7 mouse cellular contexts compared by ENCODE assay signal in genomic region chr16:5049774-5050234, GRCm38 (mm10). TPM values are rescaled to one million over a fixed set of nuclear protein-coding genes. Genes with fewer than 3 reads are reported as not detected.
A peak's percentile ranks its signal among the peaks of the same experiment; 100 is the strongest.
DNase-seq lines count a peak whose midpoint lies in the region; ATAC-seq lines count a peak whose summit lies in the region.

Glyr1 (minus strand) TSS chr16:5049863.
Ubn1 (plus strand) TSS chr16:5050057.

- no peaks in the 10 kb centered on the region for H3K27me3 ChIP-seq in intestine, embryonic 16.5 days (replicated peaks; ENCODE audit: control insufficient read depth, insufficient read depth, low read length)
- H3K27me3 ChIP-seq in midbrain, embryonic 11.5 days (ENCODE audit: control insufficient read depth, insufficient read depth, low read length), result no peaks in the 10 kb centered on the region

- peak within 1 kb of the TSS; percentile 97 for H3K4me3 ChIP-seq in intestine, embryonic 16.5 days (ENCODE audit: low read length)
- peak within 1 kb of the TSS; percentile 57 for H3K4me3 ChIP-seq in midbrain, embryonic 11.5 days (ENCODE audit: low read depth, low read length)

- DNase-seq in adrenal gland, adult 8-10 months, result peak; percentile 99
- peak; percentile 97 for DNase-seq in embryo, embryonic 9.5 days (ENCODE audit: extremely low spot score)
- DNase-seq in gastrocnemius, postnatal 4 days (ENCODE audit: low spot score in 2 of 2), result peak; percentile 98 to 100
- DNase-seq in left cerebral cortex, postnatal 36 days (ENCODE audit: low spot score in 2 of 2), result peak; percentile 99
- peak; percentile 99 for DNase-seq in midbrain, embryonic 11.5 days (ENCODE audit: low spot score, missing footprints)
- peak; percentile 99 for DNase-seq in skeletal muscle tissue, adult 2 months (ENCODE audit: low read depth, low spot score)

- H3K27ac ChIP-seq in intestine, embryonic 16.5 days (ENCODE audit: low read length), result peak within 1 kb of the TSS; percentile 99
- peak within 1 kb of the TSS; percentile 88 for H3K27ac ChIP-seq in midbrain, embryonic 11.5 days (ENCODE audit: low read depth, low read length)

- H3K4me1 ChIP-seq in intestine, embryonic 16.5 days (ENCODE audit: control insufficient read depth, insufficient read depth, low read length), result peaks cover 11% of the 10 kb centered on the region
- H3K4me1 ChIP-seq in midbrain, embryonic 11.5 days (ENCODE audit: control insufficient read depth, insufficient read depth, low read length), result peaks cover 21% of the 10 kb centered on the region

- H3K36me3 ChIP-seq in intestine, embryonic 16.5 days (ENCODE audit: control insufficient read depth, insufficient read depth, low read length), result peaks cover 9% of the 10 kb centered on the region; the same call in 1 of the 2 replicates
- peaks cover 9% of the 10 kb centered on the region; the same call in 1 of the 2 replicates for H3K36me3 ChIP-seq in midbrain, embryonic 11.5 days (ENCODE audit: control insufficient read depth, insufficient read depth, low read length)

- peak within 1 kb of the TSS; percentile 96 for H3K9ac ChIP-seq in intestine, embryonic 16.5 days (ENCODE audit: low read depth, low read length)
- H3K9ac ChIP-seq in midbrain, embryonic 11.5 days (ENCODE audit: low read length), result peak within 1 kb of the TSS; percentile 81

- peak; percentile 98 for ATAC-seq in intestine, embryonic 16.5 days
- peak; percentile 99 for ATAC-seq in midbrain, embryonic 11.5 days (ENCODE audit: low FRiP score)

- peak within 1 kb of the TSS; percentile 80 for H3K4me2 ChIP-seq in intestine, embryonic 16.5 days (ENCODE audit: low read depth, low read length)
- peak within 1 kb of the TSS; percentile 97 for H3K4me2 ChIP-seq in midbrain, embryonic 11.5 days

- intact Hi-C loops in left cerebral cortex, postnatal 36 days (cut with DNase I), result loop anchor here (5.0 kb wide), 1 partner anchor 97 kb away; the partner anchor contains the start of gene Sec14l5

- WGBS in intestine, embryonic 16.5 days, result 0% methylated on average over 53 of the region's 56 CpGs
- under 1% methylated on average over 56 of the region's 56 CpGs for WGBS in midbrain, embryonic 11.5 days

- H3K9me3 ChIP-seq in intestine, embryonic 16.5 days (ENCODE audit: control insufficient read depth, low read length), result no peaks in the 10 kb centered on the region
- no peaks in the 10 kb centered on the region for H3K9me3 ChIP-seq in midbrain, embryonic 11.5 days (ENCODE audit: control insufficient read depth, low read length)

RNA-seq across cellular contexts. Expression of gene Glyr1, which starts in this region (rescaled TPM):
- 100 to 1,000 TPM in 3 of 4 experiments, 10 to 100 TPM in 1; 96.3 to 120 (median 114) TPM for total RNA-seq in adrenal gland, adult 8-10 months (2022)
- total RNA-seq in gastrocnemius, postnatal 4 days (2021), result 10 to 100 TPM; 57.2 to 65.9 TPM
- polyA plus RNA-seq in intestine, embryonic 16.5 days (2015; fragmentation: Nextera tagmentation; extraction: Ambion mirVana), result 139 and 140 TPM in 2 replicates
- 100 to 1,000 TPM; 145 to 150 TPM for total RNA-seq in left cerebral cortex, postnatal 36 days (2021)
- polyA plus RNA-seq in midbrain, embryonic 11.5 days (2014; fragmentation: Nextera tagmentation; extraction: Ambion mirVana), result 168 and 179 TPM in 2 replicates

RNA-seq across cellular contexts. Expression of gene Ubn1, which starts in this region (rescaled TPM):
- total RNA-seq in adrenal gland, adult 8-10 months (2022), result 10 to 100 TPM; 34.1 to 41.6 (median 38.6) TPM
- 10 to 100 TPM; 39.5 to 42.2 TPM for total RNA-seq in gastrocnemius, postnatal 4 days (2021)
- polyA plus RNA-seq in intestine, embryonic 16.5 days (2015; fragmentation: Nextera tagmentation; extraction: Ambion mirVana), result 11.1 and 12.4 TPM in 2 replicates
- total RNA-seq in left cerebral cortex, postnatal 36 days (2021), result 10 to 100 TPM; 39.4 to 49.6 TPM
- 22.0 and 24.1 TPM in 2 replicates for polyA plus RNA-seq in midbrain, embryonic 11.5 days (2014; fragmentation: Nextera tagmentation; extraction: Ambion mirVana)

Comparison
In these comparisons a context has a peak if more than half of its experiments do, and no peak if none do; other contexts are left out.
1. Peak in every context shown above with its lines: DNase-seq, ATAC-seq, H3K4me3 ChIP-seq and H3K27ac ChIP-seq.